Mouse (Mus musculus) layer of hippocampus, adult 2 months (tissue): Measurements from ENCODE around the gene Slc35d3. TPM values are rescaled to one million over a fixed set of nuclear protein-coding genes. Genes with fewer than 3 reads are reported as not detected.

Experiments used
- DNase-seq, 2 experiments: peaks; one replicate each; pipeline ENCODE4 v3.0.0; 2022; ENCODE audit warnings: low spot score in 2 of 2
- H3K27ac ChIP-seq: fragments of 200-600 bp; 2 replicates; pipeline ENCODE4 v1.8.1; 2022
- H3K4me3 ChIP-seq: fragments of 200-600 bp; 2 replicates; pipeline ENCODE4 v1.8.1; 2022; ENCODE audit warnings: mild to moderate bottlenecking
- CTCF ChIP-seq: fragments of 200-600 bp; conservative IDR thresholded peaks from 2 replicates; pipeline ENCODE4 v1.8.1; 2022; ENCODE audit warnings: antibody characterized with exemption, mild to moderate bottlenecking, moderate library complexity
- total RNA-seq, 2 experiments: library from RNA; stranded (reverse); gene quantifications; 2 replicates each; pipeline ENCODE4 v1.2.3; 2021

Gene Slc35d3
- total RNA-seq, 2 experiments from 2014 or later = 0.31 to 0.52 TPM

GRCm38 (mm10) chr10:19815371-19815770 is 35.9 kb downstream of the Slc35d3 start:
- no peak overlapping the region for H3K27ac ChIP-seq
- H3K4me3 ChIP-seq = no peak overlapping the region
- TF ChIP-seq CTCF = no peak
- DNase-seq = no peak

- peak; percentile 14 to 17 for DNase-seq
These were observed 39.7 kb downstream of the Slc35d3 start for GRCm38 (mm10) chr10:19811436-19812172.

GRCm38 (mm10) chr10:19804763-19805162 is 46.5 kb downstream of the Slc35d3 start:
- Histone ChIP-seq H3K4me3 (no peak overlapping the region), H3K27ac (no peak overlapping the region)
- no peak for TF ChIP-seq CTCF
- DNase-seq = no peak

More at GRCm38 (mm10) chr10:19811436-19812172, 39.7 kb downstream of the Slc35d3 start:
- Histone ChIP-seq H3K4me3 (no peak overlapping the region), H3K27ac (no peak overlapping the region)
- peak; percentile 83 for TF ChIP-seq CTCF

GRCm38 (mm10) chr10:19802958-19803357 is 48.3 kb downstream of the Slc35d3 start:
- TF ChIP-seq CTCF = no peak
- no peak overlapping the region for H3K4me3 ChIP-seq
- no peak for DNase-seq
- H3K27ac ChIP-seq = no peak overlapping the region

Other genes starting within 250 kb of the Slc35d3 start
- gene Il22ra2, start 229.5 kb downstream of the Slc35d3 start, total RNA-seq = not detected
- not detected for gene Il20ra, start 138.9 kb downstream of the Slc35d3 start, total RNA-seq
- 10 to 100 TPM; 19.3 to 22.0 TPM for gene Pex7, start 56.2 kb upstream of the Slc35d3 start, total RNA-seq
- 10 to 100 TPM; 30.6 to 33.1 TPM for gene Map3k5, start 83.0 kb upstream of the Slc35d3 start, total RNA-seq